Mouse (Mus musculus): Measurements from ENCODE around the gene Wtip.
"Not testable (repeated sequence)": the region's sequence is repeated elsewhere in the genome, so short reads cannot be mapped to it uniquely, and the experiment has no call there.

Wtip gene

DNA sequence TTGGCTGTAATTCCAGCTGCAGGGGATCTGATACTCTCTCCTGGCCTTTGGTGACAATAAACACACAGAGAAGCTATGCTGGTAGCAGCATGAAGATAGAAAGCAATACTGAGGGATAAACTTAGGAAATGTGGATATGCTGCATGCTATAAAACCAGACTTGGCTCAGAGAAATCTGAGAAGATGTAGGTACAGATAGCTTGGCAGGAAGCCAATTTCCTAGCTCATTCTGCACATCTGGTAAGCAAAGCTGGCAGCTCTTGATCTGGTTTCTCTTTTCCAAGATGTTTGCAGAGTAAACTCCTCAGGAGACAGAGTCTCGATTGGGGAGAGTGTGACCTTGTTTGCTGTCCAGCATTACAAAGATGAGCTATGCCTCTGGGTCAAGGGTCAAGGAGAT lies 12.4 kb downstream of the Wtip start:
- DNase-seq (ENCODE audit: low read depth, low spot score), result not testable (repeated sequence)

- no peak for DNase-seq (ENCODE audit: low read depth, low spot score)
Observed at GRCm38 (mm10) chr7:34116601-34117000, 16.5 kb downstream of the Wtip start.

DNA sequence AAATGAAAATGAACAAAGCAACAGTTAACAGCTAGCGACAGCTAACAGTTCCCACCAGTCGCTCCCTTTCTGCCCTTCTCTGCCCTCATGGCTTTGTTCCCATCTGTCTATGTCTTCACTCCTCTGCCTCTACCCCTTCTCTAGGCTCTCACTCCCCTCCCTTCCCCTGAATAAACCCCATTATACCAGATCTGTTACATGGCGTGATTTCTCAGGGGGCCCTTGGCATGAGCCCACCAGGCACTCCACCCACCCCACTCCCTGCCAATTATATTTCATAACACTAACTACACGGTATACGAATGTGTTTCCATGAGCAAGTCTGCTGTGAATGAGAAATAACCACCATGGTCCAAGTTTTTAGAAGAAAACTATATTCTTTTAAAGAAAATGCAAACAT lies 23.9 kb downstream of the Wtip start:
- DNase-seq (ENCODE audit: low read depth, low spot score), result no peak

GRCm38 (mm10) chr7:34101276-34101675 lies 31.8 kb downstream of the Wtip start:
- DNase-seq (ENCODE audit: low read depth, low spot score), result no peak

GRCm38 (mm10) chr7:34100002-34100401 lies 33.1 kb downstream of the Wtip start:
- DNase-seq (ENCODE audit: low read depth, low spot score), result no peak

DNA sequence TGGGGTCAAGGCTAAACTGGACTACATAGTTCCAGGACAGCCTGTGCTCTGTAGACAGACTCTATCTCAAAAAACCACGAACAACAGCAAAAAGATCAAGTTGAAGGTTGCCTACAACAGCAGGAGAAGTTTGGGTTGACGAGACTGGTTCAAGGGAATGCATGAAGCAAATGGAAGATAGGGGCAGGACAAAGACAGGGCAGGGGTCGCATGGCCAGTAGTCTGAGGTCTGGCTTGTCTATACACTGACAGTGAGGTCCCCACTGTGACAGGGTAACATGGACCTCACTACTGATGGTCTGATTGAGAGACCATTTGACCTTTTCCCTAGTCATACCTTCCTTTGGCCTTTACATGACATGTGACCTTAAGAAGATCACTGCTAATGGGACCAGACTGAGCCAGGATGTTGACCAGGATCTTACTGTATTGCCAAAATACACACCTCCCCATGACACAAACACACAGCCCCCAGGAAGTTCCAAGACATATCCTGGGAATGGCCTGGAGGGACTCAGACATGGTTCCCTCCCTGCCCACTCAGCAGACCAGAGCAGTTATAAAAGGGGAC lies 38.1 kb downstream of the Wtip start, which contains the start of gene Scgb1b30:
TSS of gene Scgb1b30 (plus strand) at position 521 of the 571 bp plus-strand sequence.
- no peak for DNase-seq (ENCODE audit: low read depth, low spot score)

- not testable (repeated sequence) for DNase-seq (ENCODE audit: low read depth, low spot score)
Observed at GRCm38 (mm10) chr7:34068132-34068531, 64.9 kb downstream of the Wtip start.

All from telencephalon, adult 2 months (tissue).